Mouse (Mus musculus) embryonic facial prominence, embryonic 12.5 days (tissue): ENCODE measurements around the gene Prph2. TPM values are rescaled to one million over a fixed set of nuclear protein-coding genes. Genes with fewer than 3 reads are reported as not detected.

ENCODE experiments used
- ATAC-seq: fragments of 200-750 bp; cut with Nextera tagmentation; 2 replicates; pipeline ENCODE4 v1.8.0; 2017; ENCODE audit not compliant: insufficient number of reproducible peaks, insufficient read depth, low FRiP score, low TSS enrichment
- H3K27ac ChIP-seq: fragments of 300-500 bp; sonication (generic); 2 replicates; pipeline ENCODE4 v1.5.1; 2016; ENCODE audit warnings: mild to moderate bottlenecking
- H3K27me3 ChIP-seq: fragments of 300-500 bp; sonication (generic); 2 replicates; pipeline ENCODE4 v1.6.1; 2016; ENCODE audit warnings: mild to moderate bottlenecking, moderate library complexity
- H3K36me3 ChIP-seq: fragments of 300-500 bp; sonication (generic); 2 replicates; pipeline ENCODE4 v1.6.1; 2016; ENCODE audit warnings: mild to moderate bottlenecking
- H3K4me1 ChIP-seq: fragments of 300-500 bp; sonication (generic); 2 replicates; pipeline ENCODE4 v1.6.1; 2016
- H3K4me2 ChIP-seq: fragments of 300-500 bp; sonication (generic); replicated peaks from 2 replicates; pipeline ENCODE4 v1.6.1; 2016; ENCODE audit warnings: mild to moderate bottlenecking, moderate library complexity
- H3K4me3 ChIP-seq: fragments of 300-500 bp; sonication (generic); 2 replicates; pipeline ENCODE4 v1.5.1; 2016; ENCODE audit warnings: mild to moderate bottlenecking
- H3K9ac ChIP-seq: fragments of 300-500 bp; sonication (generic); 2 replicates; pipeline ENCODE4 v1.6.1; 2016; ENCODE audit warnings: mild to moderate bottlenecking, moderate library complexity
- H3K9me3 ChIP-seq: fragments of 300-500 bp; sonication (generic); 2 replicates; pipeline ENCODE4 v1.6.1; 2016; ENCODE audit warnings: mild to moderate bottlenecking, moderate library complexity
- WGBS: fragments of 180-500 bp; shearing (Covaris S2); methylation state at CpG from one replicate; pipeline ENCODE4 v1.1.7; 2016; 5-methylcytosine and 5-hydroxymethylcytosine counted together
- polyA plus RNA-seq: library from polyadenylated mRNA; unstranded; fragments of >200 nt; fragmentation: Nextera tagmentation; extraction: Ambion mirVana; gene quantifications from 2 replicates; pipeline ENCODE4 v1.2.1, GENCODE M21; 2016

Prph2 gene
- polyA plus RNA-seq, 1 experiment from 2014 or later = 0.09 TPM

GRCm38 (mm10) chr17:46897221-46897950 lies 12.9 kb upstream of the Prph2 start:
- Histone ChIP-seq H3K9me3 (no peaks in the 10 kb centered on the region), H3K36me3 (peaks cover 8% of the 10 kb centered on the region; the same call in 1 of the 2 replicates), H3K9ac (no peak overlapping the region), H3K4me3 (no peak overlapping the region), H3K4me2 (no peak overlapping the region), H3K4me1 (peaks cover 8% of the 10 kb centered on the region), H3K27ac (no peak overlapping the region; the same call in 1 of the 2 replicates), H3K27me3 (no peaks in the 10 kb centered on the region)
- 0 out of 2 replicates have a peak, but pooled peaks have one; percentile 15 for ATAC-seq
- 47% methylated on average over 13 of the region's 13 CpGs for WGBS

GRCm38 (mm10) chr17:46900941-46901340 lies 9.3 kb upstream of the Prph2 start:
- Histone ChIP-seq H3K4me2 (no peak overlapping the region), H3K4me1 (no peaks in the 10 kb centered on the region), H3K27ac (no peak overlapping the region), H3K4me3 (no peak overlapping the region), H3K9me3 (no peaks in the 10 kb centered on the region), H3K9ac (no peak overlapping the region), H3K27me3 (no peaks in the 10 kb centered on the region), H3K36me3 (no peaks in the 10 kb centered on the region)
- 51% methylated on average over 2 of the region's 2 CpGs for WGBS
- no peak for ATAC-seq

- Histone ChIP-seq H3K9me3 (no peaks in the 10 kb centered on the region), H3K9ac (no peak overlapping the region), H3K4me2 (no peak overlapping the region), H3K27ac (no peak overlapping the region), H3K4me3 (no peak overlapping the region), H3K4me1 (no peaks in the 10 kb centered on the region), H3K27me3 (no peaks in the 10 kb centered on the region), H3K36me3 (no peaks in the 10 kb centered on the region)
- peak; percentile 69 for ATAC-seq
- WGBS = 19% methylated on average over 19 of the region's 19 CpGs
Observed at GRCm38 (mm10) chr17:46903876-46904490, 6.3 kb upstream of the Prph2 start.

GRCm38 (mm10) chr17:46912331-46912730 lies 2.1 kb downstream of the Prph2 start:
- Histone ChIP-seq H3K4me2 (no peak overlapping the region), H3K9me3 (no peaks in the 10 kb centered on the region), H3K27ac (no peak overlapping the region), H3K27me3 (no peaks in the 10 kb centered on the region), H3K36me3 (no peaks in the 10 kb centered on the region), H3K9ac (no peak overlapping the region), H3K4me3 (no peak overlapping the region), H3K4me1 (peaks cover 9% of the 10 kb centered on the region)
- ATAC-seq = no peak
- WGBS = 34% methylated on average over 6 of the region's 6 CpGs

- H3K9ac ChIP-seq = no peak overlapping the region
- no peak for ATAC-seq
- H3K9me3 ChIP-seq = no peaks in the 10 kb centered on the region
- 67% methylated on average over 3 of the region's 3 CpGs for WGBS
- H3K4me3 ChIP-seq = no peak overlapping the region
- no peak overlapping the region for H3K27ac ChIP-seq
- H3K4me1 ChIP-seq = peaks cover 16% of the 10 kb centered on the region
- H3K36me3 ChIP-seq = no peaks in the 10 kb centered on the region
- H3K27me3 ChIP-seq = no peaks in the 10 kb centered on the region
- H3K4me2 ChIP-seq = no peak overlapping the region
Observed at GRCm38 (mm10) chr17:46915129-46915528, 4.9 kb downstream of the Prph2 start.

GRCm38 (mm10) chr17:46918951-46919350 lies 8.7 kb downstream of the Prph2 start:
- no peaks in the 10 kb centered on the region for H3K9me3 ChIP-seq
- no peak overlapping the region for H3K4me3 ChIP-seq
- no peak overlapping the region for H3K4me2 ChIP-seq
- no peaks in the 10 kb centered on the region for H3K27me3 ChIP-seq
- H3K9ac ChIP-seq = no peak overlapping the region
- H3K4me1 ChIP-seq = peaks cover 7% of the 10 kb centered on the region; the same call in 1 of the 2 replicates
- no peak overlapping the region for H3K27ac ChIP-seq
- ATAC-seq = peak; percentile 53; the same call in 1 of the 2 replicates
- 12% methylated on average over 4 of the region's 4 CpGs for WGBS
- H3K36me3 ChIP-seq = no peaks in the 10 kb centered on the region

- Histone ChIP-seq H3K4me1 (peaks cover 7% of the 10 kb centered on the region; the same call in 1 of the 2 replicates), H3K9ac (no peak overlapping the region), H3K4me3 (no peak overlapping the region), H3K27me3 (no peaks in the 10 kb centered on the region), H3K27ac (no peak overlapping the region), H3K9me3 (no peaks in the 10 kb centered on the region), H3K4me2 (no peak overlapping the region), H3K36me3 (no peaks in the 10 kb centered on the region)
- no peak for ATAC-seq
- WGBS = 55% methylated on average over 6 of the region's 6 CpGs
Observed at GRCm38 (mm10) chr17:46920855-46921254, 10.6 kb downstream of the Prph2 start.

- Histone ChIP-seq H3K27me3 (no peaks in the 10 kb centered on the region), H3K4me1 (no peaks in the 10 kb centered on the region), H3K27ac (no peak overlapping the region), H3K9ac (no peak overlapping the region), H3K36me3 (peaks cover 29% of the 10 kb centered on the region), H3K9me3 (no peaks in the 10 kb centered on the region), H3K4me2 (no peak overlapping the region), H3K4me3 (no peak overlapping the region)
- WGBS = 53% methylated on average over 6 of the region's 6 CpGs
- no peak for ATAC-seq
Observed at GRCm38 (mm10) chr17:46926192-46926591, 15.9 kb downstream of the Prph2 start.

- no peak overlapping the region for H3K27ac ChIP-seq
- H3K9me3 ChIP-seq = no peaks in the 10 kb centered on the region
- H3K4me3 ChIP-seq = no peak overlapping the region
- WGBS = 76% methylated on average over 3 of the region's 3 CpGs
- no peaks in the 10 kb centered on the region for H3K4me1 ChIP-seq
- no peak overlapping the region for H3K4me2 ChIP-seq
- ATAC-seq = no peak
- peaks cover 36% of the 10 kb centered on the region for H3K36me3 ChIP-seq
- H3K27me3 ChIP-seq = no peaks in the 10 kb centered on the region
- H3K9ac ChIP-seq = no peak overlapping the region
Observed at GRCm38 (mm10) chr17:46926941-46927340, 16.7 kb downstream of the Prph2 start.

- Histone ChIP-seq H3K36me3 (peaks cover 45% of the 10 kb centered on the region), H3K27me3 (no peaks in the 10 kb centered on the region), H3K9me3 (no peaks in the 10 kb centered on the region), H3K4me1 (no peaks in the 10 kb centered on the region), H3K4me2 (no peak overlapping the region), H3K27ac (no peak overlapping the region), H3K9ac (no peak overlapping the region), H3K4me3 (no peak overlapping the region)
- 96% methylated on average over 5 of the region's 5 CpGs for WGBS
- ATAC-seq = no peak
Observed at GRCm38 (mm10) chr17:46927781-46928180, 17.5 kb downstream of the Prph2 start.

- 61% methylated on average over 12 of the region's 12 CpGs for WGBS
- Histone ChIP-seq H3K9me3 (no peaks in the 10 kb centered on the region), H3K9ac (no peak overlapping the region), H3K27ac (no peak overlapping the region), H3K4me2 (no peak overlapping the region), H3K27me3 (no peaks in the 10 kb centered on the region), H3K4me1 (no peaks in the 10 kb centered on the region), H3K36me3 (peaks cover 60% of the 10 kb centered on the region), H3K4me3 (no peak overlapping the region)
- no peak for ATAC-seq
Observed at GRCm38 (mm10) chr17:46929277-46929676, 19.0 kb downstream of the Prph2 start.

- no peaks in the 10 kb centered on the region for H3K27me3 ChIP-seq
- H3K4me2 ChIP-seq = no peak overlapping the region
- H3K4me1 ChIP-seq = no peaks in the 10 kb centered on the region
- H3K9ac ChIP-seq = no peak overlapping the region
- no peak overlapping the region for H3K27ac ChIP-seq
- no peak for ATAC-seq
- H3K4me3 ChIP-seq = no peak overlapping the region
- WGBS = 84% methylated on average over 7 of the region's 7 CpGs
- H3K36me3 ChIP-seq = peaks cover 66% of the 10 kb centered on the region
- no peaks in the 10 kb centered on the region for H3K9me3 ChIP-seq
Observed at GRCm38 (mm10) chr17:46929897-46930296, 19.6 kb downstream of the Prph2 start.
